Mouse (Mus musculus) megakaryocyte, embryonic 14.5 days (primary cell): ENCODE measurements around the gene Fggy.

ENCODE experiments used
- FLI1 ChIP-seq: IDR thresholded peaks from 2 replicates; pipeline ENCODE4 v1.6.1; 2012; ENCODE audit warnings: low read length, inconsistent platforms, mixed read lengths
- GATA1 ChIP-seq: IDR thresholded peaks from 3 replicates; pipeline ENCODE4 v1.6.1; 2012; ENCODE audit warnings: mixed read lengths, low read length, inconsistent platforms, borderline replicate concordance

GRCm38 (mm10) chr4:95669336-95669735, 112.0 kb downstream of the Fggy start:
- TF ChIP-seq GATA1 = no peak
- no peak for TF ChIP-seq FLI1
